Mouse (Mus musculus): ENCODE measurements around the gene Nav2.

DNA sequence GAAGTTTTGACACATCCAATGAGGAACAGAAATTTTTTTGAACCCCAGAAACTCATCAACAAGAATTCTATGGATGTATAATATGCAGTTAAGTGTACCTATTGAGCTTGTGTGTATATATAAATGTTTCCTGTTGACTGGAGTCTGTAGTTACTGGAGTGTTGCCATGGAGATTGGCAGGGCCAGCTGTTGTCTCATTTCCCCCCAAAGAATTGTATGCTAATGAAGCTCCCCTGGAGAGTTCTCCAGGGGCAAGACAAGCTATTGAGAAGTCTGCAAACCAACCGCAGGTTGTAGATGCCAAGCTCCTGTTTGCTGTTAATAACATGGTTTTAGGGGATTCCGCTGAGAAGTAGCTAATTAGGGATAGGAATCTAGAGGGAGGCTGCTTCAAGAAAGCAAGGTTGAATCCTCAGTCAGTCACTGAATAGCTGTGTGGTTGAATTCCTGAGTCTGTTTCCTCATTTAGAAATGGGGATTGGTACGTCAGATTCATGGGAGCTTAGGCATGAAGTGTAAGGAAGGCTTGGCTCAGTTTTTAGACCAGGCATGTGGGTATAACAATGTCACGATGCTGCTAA lies 174.2 kb downstream of the Nav2 start:
- TF ChIP-seq GATA1 (IDR thresholded peaks at IDR 0.05; ENCODE audit: borderline replicate concordance, low read length) (no peak), FLI1 (IDR thresholded peaks at IDR 0.05; ENCODE audit: low read length) (no peak)
